8 mouse cellular contexts compared by ENCODE assay signal in the genomic region with DNA sequence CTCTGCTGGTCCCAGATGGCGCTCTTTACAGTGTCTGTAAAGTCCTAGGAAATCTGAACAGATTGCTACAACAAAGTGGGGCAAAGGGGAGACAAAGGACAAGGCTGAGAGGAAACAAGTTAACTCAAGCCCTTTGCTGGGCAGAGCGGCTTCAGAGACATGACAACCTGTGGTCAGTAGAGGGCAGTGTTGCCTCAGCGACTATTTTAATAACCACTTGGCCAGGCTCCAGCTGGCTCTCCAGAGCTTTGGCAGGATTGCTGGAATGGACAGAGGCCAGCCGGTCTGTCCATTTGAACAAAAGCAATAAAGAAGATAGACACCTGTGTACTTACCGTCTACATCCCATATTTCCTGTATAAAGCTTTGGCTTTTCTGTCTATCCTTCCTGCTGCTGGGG. TPM values are rescaled to one million over a fixed set of nuclear protein-coding genes. Genes with fewer than 3 reads are reported as not detected.
A peak's percentile ranks its signal among the peaks of the same experiment; 100 is the strongest.
DNase-seq lines count a peak whose midpoint lies in the region; ATAC-seq and TF ChIP-seq lines count a peak whose summit lies in the region.

No protein-coding gene starts in this region.

- TF ChIP-seq EP300 in heart, adult 2 months (IDR thresholded peaks at IDR 0.05; ENCODE audit: insufficient read depth, low read depth, low read length) = peak; percentile 89; the same call in 1 of the 2 replicates
- no peak for TF ChIP-seq EP300 in stomach, postnatal 0 days (optimal IDR thresholded peaks at IDR 0.05)

- TF ChIP-seq POLR2A in heart, adult 2 months (IDR thresholded peaks at IDR 0.05; ENCODE audit: insufficient read depth, low read depth, low read length) = no peak
- TF ChIP-seq POLR2A in limb, embryonic 14.5 days (IDR thresholded peaks at IDR 0.05; ENCODE audit: borderline replicate concordance, extremely low read depth, insufficient read depth, insufficient read length) = no peak

- no peak overlapping the region for H3K4me2 ChIP-seq in liver, embryonic 12.5 days
- H3K4me2 ChIP-seq in limb, embryonic 14.5 days (replicated peaks; ENCODE audit: low read depth, low read length, severe bottlenecking) = no peak overlapping the region
- H3K4me2 ChIP-seq in neural tube, embryonic 11.5 days (ENCODE audit: low read depth) = no peak overlapping the region
- no peak overlapping the region for H3K4me2 ChIP-seq in stomach, postnatal 0 days (replicated peaks; ENCODE audit: low read depth)

- no peaks in the 10 kb centered on the region for H3K9me3 ChIP-seq in liver, embryonic 12.5 days (replicated peaks)
- H3K9me3 ChIP-seq in limb, embryonic 14.5 days (ENCODE audit: control insufficient read depth, low read length) = no peaks in the 10 kb centered on the region
- H3K9me3 ChIP-seq in neural tube, embryonic 11.5 days (ENCODE audit: control insufficient read depth, low read length) = no peaks in the 10 kb centered on the region
- H3K9me3 ChIP-seq in stomach, postnatal 0 days (ENCODE audit: control insufficient read depth, low read length) = no peaks in the 10 kb centered on the region

- TF ChIP-seq CTCF in heart, adult 2 months (IDR thresholded peaks at IDR 0.05) = peak; percentile 96
- peak; percentile 96 for TF ChIP-seq CTCF in stomach, postnatal 0 days (IDR thresholded peaks at IDR 0.05; ENCODE audit: low read depth)

- no peak overlapping the region for H3K27ac ChIP-seq in liver, embryonic 12.5 days
- no peak overlapping the region for H3K27ac ChIP-seq in heart, adult 2 months
- H3K27ac ChIP-seq in limb, embryonic 14.5 days (replicated peaks; ENCODE audit: low read depth, low read length) = no peak overlapping the region
- H3K27ac ChIP-seq in neural tube, embryonic 11.5 days (ENCODE audit: low read depth, low read length) = no peak overlapping the region
- no peak overlapping the region for H3K27ac ChIP-seq in stomach, postnatal 0 days (replicated peaks)

- H3K27me3 ChIP-seq in liver, embryonic 12.5 days (replicated peaks) = peaks cover 9% of the 10 kb centered on the region; the same call in 1 of the 2 replicates
- H3K27me3 ChIP-seq in heart, adult 2 months (ENCODE audit: control insufficient read depth, insufficient read depth, low read length) = no peaks in the 10 kb centered on the region; the same call in 1 of the 2 replicates
- no peaks in the 10 kb centered on the region for H3K27me3 ChIP-seq in limb, embryonic 14.5 days (ENCODE audit: control insufficient read depth, insufficient read depth, low read length)
- H3K27me3 ChIP-seq in neural tube, embryonic 11.5 days (ENCODE audit: control insufficient read depth, insufficient read depth, low read length) = no peaks in the 10 kb centered on the region
- no peaks in the 10 kb centered on the region for H3K27me3 ChIP-seq in stomach, postnatal 0 days (ENCODE audit: control insufficient read depth, insufficient read depth, low read length)

- H3K4me1 ChIP-seq in liver, embryonic 12.5 days = peaks cover 7% of the 10 kb centered on the region
- peaks cover 3% of the 10 kb centered on the region; the same call in 1 of the 2 replicates for H3K4me1 ChIP-seq in heart, adult 2 months (ENCODE audit: control insufficient read depth, insufficient read depth, low read length)
- peaks cover 17% of the 10 kb centered on the region for H3K4me1 ChIP-seq in limb, embryonic 14.5 days (ENCODE audit: control insufficient read depth, insufficient read depth, low read length)
- peaks cover 22% of the 10 kb centered on the region for H3K4me1 ChIP-seq in neural tube, embryonic 11.5 days (ENCODE audit: control insufficient read depth, insufficient read depth, low read length)
- peaks cover 7% of the 10 kb centered on the region; the same call in 1 of the 2 replicates for H3K4me1 ChIP-seq in stomach, postnatal 0 days (replicated peaks; ENCODE audit: control insufficient read depth, insufficient read depth)

- intact Hi-C loops in heart, adult 2 months (cut with DNase I) = loop anchor here (1.0 to 5.0 kb wide), 5 partner anchors 61 to 836 kb away; no protein-coding TSS in a partner anchor

- no peak for ATAC-seq in liver, embryonic 12.5 days
- ATAC-seq in limb, embryonic 14.5 days (ENCODE audit: low FRiP score, low read depth) = no peak
- ATAC-seq in neural tube, embryonic 11.5 days (ENCODE audit: insufficient read depth, low FRiP score, low TSS enrichment) = peak; percentile 20; the same call in 1 of the 2 replicates
- ATAC-seq in stomach, postnatal 0 days (ENCODE audit: low FRiP score, low TSS enrichment) = peak; percentile 65

- H3K79me2 ChIP-seq in heart, adult 2 months (replicated peaks; ENCODE audit: control insufficient read depth, insufficient read depth, low read length) = no peaks in the 10 kb centered on the region

- no peak overlapping the region for H3K4me3 ChIP-seq in liver, embryonic 12.5 days
- H3K4me3 ChIP-seq in heart, adult 2 months = no peak overlapping the region
- no peak overlapping the region for H3K4me3 ChIP-seq in limb, embryonic 14.5 days (replicated peaks; ENCODE audit: low read length)
- no peak overlapping the region for H3K4me3 ChIP-seq in neural tube, embryonic 11.5 days (ENCODE audit: low read depth, low read length)
- H3K4me3 ChIP-seq in stomach, postnatal 0 days (ENCODE audit: low read depth, low read length) = no peak overlapping the region

- DNase-seq in liver = peak; percentile 71
- peak; percentile 91 for DNase-seq in embryo, embryonic 11 days
- peak; percentile 84 to 90 for DNase-seq in heart, adult 2 months
- peak; percentile 92 for DNase-seq in kidney, adult 9 months
- DNase-seq in limb, embryonic 14.5 days (ENCODE audit: low spot score) = peak; percentile 92
- DNase-seq in neural tube, embryonic 11.5 days (ENCODE audit: low spot score) = peak; percentile 85
- DNase-seq in stomach, postnatal 0 days (ENCODE audit: low spot score) = peak; percentile 86

- H3K36me3 ChIP-seq in liver, embryonic 12.5 days = no peaks in the 10 kb centered on the region
- H3K36me3 ChIP-seq in heart, adult 2 months (ENCODE audit: control insufficient read depth, insufficient read depth, low read length) = no peaks in the 10 kb centered on the region
- no peaks in the 10 kb centered on the region for H3K36me3 ChIP-seq in limb, embryonic 14.5 days (ENCODE audit: control insufficient read depth, insufficient read depth, low read length)
- H3K36me3 ChIP-seq in neural tube, embryonic 11.5 days (ENCODE audit: control insufficient read depth, insufficient read depth, low read length) = no peaks in the 10 kb centered on the region
- H3K36me3 ChIP-seq in stomach, postnatal 0 days (ENCODE audit: control insufficient read depth, insufficient read depth, low read length) = no peaks in the 10 kb centered on the region

- WGBS in liver, embryonic 12.5 days (ENCODE audit: insufficient replicate concordance) = 2% methylated on average over 5 of the region's 5 CpGs
- 2% methylated on average over 5 of the region's 5 CpGs for WGBS in heart, adult 2 months
- 1% methylated on average over 5 of the region's 5 CpGs for WGBS in limb, embryonic 14.5 days
- 0% methylated on average over 5 of the region's 5 CpGs for WGBS in neural tube, embryonic 11.5 days
- 2% methylated on average over 5 of the region's 5 CpGs for WGBS in stomach, postnatal 0 days

- H3K9ac ChIP-seq in liver, embryonic 12.5 days = no peak overlapping the region
- H3K9ac ChIP-seq in heart, adult 2 months (ENCODE audit: low read depth, low read length) = no peak overlapping the region
- no peak overlapping the region for H3K9ac ChIP-seq in limb, embryonic 14.5 days (ENCODE audit: low read depth, low read length, severe bottlenecking)
- H3K9ac ChIP-seq in neural tube, embryonic 11.5 days (ENCODE audit: low read length) = no peak overlapping the region
- H3K9ac ChIP-seq in stomach, postnatal 0 days (ENCODE audit: low read length) = no peak overlapping the region

RNA-seq across cellular contexts. Expression of a gene that starts 16.0 kb away (rescaled TPM):
- 0.86 and 0.92 TPM in 2 replicates for polyA plus RNA-seq in liver, embryonic 12.5 days (2016; fragmentation: Nextera tagmentation; extraction: Ambion mirVana)
- total RNA-seq in heart, adult 2 months (2021) = under 1 TPM in 1 of 2 experiments, not detected in 1; 0.16 TPM
- 2.8 and 2.9 TPM in 2 replicates for polyA plus RNA-seq in heart, adult 2 months (2012; rRNA removed)
- 9.8 and 12.6 TPM in 2 replicates for polyA plus RNA-seq in limb, embryonic 14.5 days (2012; rRNA removed)
- 9.1 and 11.8 TPM in 2 replicates for polyA plus RNA-seq in limb, embryonic 14.5 days (2014; fragmentation: Nextera tagmentation; extraction: Ambion mirVana)
- 12.4 and 13.3 TPM in 2 replicates for polyA plus RNA-seq in neural tube, embryonic 11.5 days (2014; fragmentation: Nextera tagmentation; extraction: Ambion mirVana)
- polyA plus RNA-seq in stomach, postnatal 0 days (2015; fragmentation: Nextera tagmentation; extraction: Ambion mirVana) = 1.5 and 1.6 TPM in 2 replicates

Comparison
In these comparisons a context has a peak if more than half of its experiments do, and no peak if none do; other contexts are left out.
1. ATAC-seq: peak in neural tube, embryonic 11.5 days (single experiment) and stomach, postnatal 0 days (single experiment); none in liver, embryonic 12.5 days (single experiment) and limb, embryonic 14.5 days (single experiment).
2. Peak in every context shown above with its lines, with median percentiles within 50 percentile points of each other: DNase-seq.